Mouse (Mus musculus): ENCODE measurements at regions not wholly inside any gene's neighbourhood (a gene's known extent, or its start where the extent isn't known, plus 50 kb on each side); places are given as distances from the start of the nearest gene placed in this dataset.

DNA sequence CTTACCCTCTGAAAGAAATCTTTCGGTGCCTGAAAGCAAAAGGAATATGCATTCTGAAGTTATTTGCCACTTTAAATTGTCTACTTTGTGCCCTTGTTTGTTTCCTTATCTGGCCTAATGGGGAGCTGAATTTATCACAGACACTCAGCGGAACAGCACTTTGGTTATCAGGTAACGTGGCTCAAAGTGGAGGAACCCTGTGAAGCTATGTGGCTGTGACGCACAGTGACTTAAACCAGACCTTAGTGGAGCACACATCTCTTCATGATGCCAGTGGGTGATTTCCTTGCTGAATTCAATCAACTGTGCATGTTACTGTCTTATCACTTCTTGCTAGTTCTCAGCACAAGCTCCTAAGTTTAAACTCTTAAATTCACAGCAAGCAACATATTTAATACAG is 103.1 kb downstream of the Gm10604 start:
- H3K36me3 ChIP-seq (ENCODE audit: control insufficient read depth, insufficient read depth, low read length) = no peaks in the 10 kb centered on the region
- peaks cover 11% of the 10 kb centered on the region; the same call in 1 of the 2 replicates for H3K4me1 ChIP-seq (ENCODE audit: control insufficient read depth, insufficient read depth, insufficient read length, low read length)
- 79% methylated on average over 4 of the region's 4 CpGs for WGBS
- H3K27me3 ChIP-seq (ENCODE audit: control insufficient read depth, insufficient read depth, low read length) = no peaks in the 10 kb centered on the region
- H3K27ac ChIP-seq (ENCODE audit: insufficient read depth, low read depth, low read length) = no peak overlapping the region
- no peak for TF ChIP-seq CTCF (IDR thresholded peaks at IDR 0.05; ENCODE audit: extremely low read depth, insufficient read length, insufficient replicate concordance, low read depth, low read length)
- no peak overlapping the region for H3K4me3 ChIP-seq (ENCODE audit: low read depth, low read length)

DNA sequence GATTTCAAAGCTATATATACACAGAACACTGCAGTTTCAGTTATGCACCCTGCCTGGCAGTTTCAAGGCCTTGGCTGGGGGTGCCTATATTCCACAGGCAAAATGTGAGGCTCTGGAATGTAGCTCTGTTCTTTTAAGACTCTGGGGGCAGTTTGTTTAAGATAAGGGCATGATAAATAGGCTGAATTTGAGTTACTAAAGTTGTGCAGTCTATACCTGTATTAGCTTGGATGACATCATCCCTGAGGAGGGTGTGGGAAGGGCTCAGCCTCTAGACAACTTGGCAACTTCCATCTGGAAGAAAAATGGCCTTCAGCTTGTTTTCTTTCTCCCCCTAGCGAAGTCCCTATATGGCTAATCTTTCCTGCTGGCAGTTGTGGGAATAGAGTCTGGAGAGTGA is 105.1 kb downstream of the Gm10604 start:
- 66% methylated on average over 1 of the region's 1 CpGs for WGBS
- Histone ChIP-seq H3K36me3 (ENCODE audit: control insufficient read depth, insufficient read depth, low read length) (no peaks in the 10 kb centered on the region), H3K4me1 (ENCODE audit: control insufficient read depth, insufficient read depth, insufficient read length, low read length) (peaks cover 11% of the 10 kb centered on the region; the same call in 1 of the 2 replicates), H3K27me3 (ENCODE audit: control insufficient read depth, insufficient read depth, low read length) (no peaks in the 10 kb centered on the region), H3K27ac (ENCODE audit: insufficient read depth, low read depth, low read length) (no peak overlapping the region), H3K4me3 (ENCODE audit: low read depth, low read length) (no peak overlapping the region)
- TF ChIP-seq CTCF (IDR thresholded peaks at IDR 0.05; ENCODE audit: extremely low read depth, insufficient read length, insufficient replicate concordance, low read depth, low read length) (no peak), POLR2A (IDR thresholded peaks at IDR 0.05; ENCODE audit: low read depth, low read length) (no peak)

DNA sequence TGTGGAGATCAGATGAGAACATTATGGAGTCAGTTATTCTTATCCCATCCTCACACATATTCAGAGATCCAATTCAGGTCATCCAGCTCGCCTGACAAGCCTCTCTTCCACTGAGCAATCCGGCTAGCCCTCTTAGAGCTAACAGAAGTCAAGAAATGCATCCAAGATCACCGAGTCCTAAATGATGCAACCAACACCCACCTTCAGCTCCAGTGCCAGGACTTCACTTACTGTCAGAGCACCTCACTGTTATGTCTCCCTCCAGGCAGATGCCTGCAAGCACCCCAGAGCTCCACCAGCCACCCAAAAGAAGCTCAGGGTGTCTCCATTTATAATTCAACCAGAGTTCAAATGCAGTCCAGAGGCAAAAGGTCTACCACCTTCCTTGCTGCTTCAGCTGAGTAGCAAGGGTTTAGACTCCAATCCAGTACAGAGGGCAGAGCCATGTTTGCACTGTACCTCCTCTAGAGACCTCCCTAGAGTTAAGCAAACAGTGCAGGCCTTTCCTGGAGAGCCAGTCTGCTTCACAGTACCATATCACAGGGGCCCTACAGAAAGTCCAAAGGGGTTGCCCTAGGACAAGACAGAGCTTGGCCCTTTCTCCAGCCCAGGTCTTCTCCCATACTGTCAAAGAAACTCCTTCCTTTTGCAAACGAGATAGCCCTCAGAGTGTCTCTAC is 106.3 kb downstream of the Gm10604 start:
- peaks cover 13% of the 10 kb centered on the region; the same call in 1 of the 2 replicates for H3K4me1 ChIP-seq (ENCODE audit: control insufficient read depth, insufficient read depth, insufficient read length, low read length)
- H3K4me3 ChIP-seq (ENCODE audit: low read depth, low read length) = no peak overlapping the region
- H3K27me3 ChIP-seq (ENCODE audit: control insufficient read depth, insufficient read depth, low read length) = no peaks in the 10 kb centered on the region
- TF ChIP-seq POLR2A (IDR thresholded peaks at IDR 0.05; ENCODE audit: low read depth, low read length) = no peak
- no peaks in the 10 kb centered on the region for H3K36me3 ChIP-seq (ENCODE audit: control insufficient read depth, insufficient read depth, low read length)
- no peak overlapping the region for H3K27ac ChIP-seq (ENCODE audit: insufficient read depth, low read depth, low read length)
- WGBS = 70% methylated on average over 4 of the region's 4 CpGs

DNA sequence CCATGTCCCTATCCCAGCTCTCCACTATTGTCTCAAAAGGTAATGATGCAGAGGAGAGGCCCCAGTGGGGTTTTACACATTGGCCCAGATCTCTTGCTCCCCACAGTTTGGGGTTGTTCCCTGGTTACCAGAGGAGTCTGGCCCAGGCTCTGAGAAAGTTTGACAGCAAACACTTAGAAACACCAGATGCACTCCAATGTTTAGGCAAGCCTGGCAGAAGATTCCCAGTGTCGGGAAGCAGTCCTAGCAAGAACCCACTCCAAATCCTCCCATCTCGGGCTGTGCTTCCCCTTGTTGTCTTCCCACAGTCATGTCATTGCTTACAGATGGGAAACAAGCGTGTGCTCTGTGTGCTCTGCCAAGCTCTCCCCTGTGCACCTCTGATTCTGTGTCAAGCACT is 109.0 kb downstream of the Gm10604 start:
- H3K4me1 ChIP-seq (ENCODE audit: control insufficient read depth, insufficient read depth, insufficient read length, low read length) = peaks cover 2% of the 10 kb centered on the region; the same call in 1 of the 2 replicates
- WGBS = 75% methylated on average over 3 of the region's 3 CpGs
- TF ChIP-seq POLR2A (IDR thresholded peaks at IDR 0.05; ENCODE audit: low read depth, low read length) (no peak), CTCF (IDR thresholded peaks at IDR 0.05; ENCODE audit: extremely low read depth, insufficient read length, insufficient replicate concordance, low read depth, low read length) (no peak)
- H3K27ac ChIP-seq (ENCODE audit: insufficient read depth, low read depth, low read length) = 0 out of 2 replicates have a peak overlapping the region, but pooled peaks have one; percentile 37
- no peaks in the 10 kb centered on the region for H3K36me3 ChIP-seq (ENCODE audit: control insufficient read depth, insufficient read depth, low read length)
- H3K27me3 ChIP-seq (ENCODE audit: control insufficient read depth, insufficient read depth, low read length) = no peaks in the 10 kb centered on the region
- no peak overlapping the region for H3K4me3 ChIP-seq (ENCODE audit: low read depth, low read length)

DNA sequence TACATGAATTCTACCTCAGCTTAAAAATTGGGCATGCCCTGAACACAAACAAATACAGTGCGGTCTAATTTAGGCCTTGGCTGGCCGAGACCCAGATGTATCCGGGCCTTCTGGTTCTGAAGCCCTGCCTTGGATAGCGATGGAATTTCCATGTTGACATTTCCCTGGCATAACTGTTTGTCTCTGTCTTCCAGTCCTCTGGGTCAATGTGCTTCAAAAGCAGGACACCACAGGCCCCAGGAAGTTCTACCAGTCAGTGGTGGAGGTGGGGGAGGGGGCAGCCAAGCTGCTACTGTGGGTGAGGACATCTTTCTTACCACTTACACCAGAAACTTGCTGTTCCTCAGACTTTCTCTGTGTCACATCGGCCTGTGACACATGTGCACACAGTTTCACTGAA is 111.3 kb downstream of the Gm10604 start:
- Histone ChIP-seq H3K4me3 (ENCODE audit: low read depth, low read length) (no peak overlapping the region), H3K27ac (ENCODE audit: insufficient read depth, low read depth, low read length) (0 out of 2 replicates have a peak overlapping the region, but pooled peaks have one; percentile 30), H3K27me3 (ENCODE audit: control insufficient read depth, insufficient read depth, low read length) (no peaks in the 10 kb centered on the region), H3K4me1 (ENCODE audit: control insufficient read depth, insufficient read depth, insufficient read length, low read length) (peaks cover 4% of the 10 kb centered on the region; the same call in 1 of the 2 replicates), H3K36me3 (ENCODE audit: control insufficient read depth, insufficient read depth, low read length) (no peaks in the 10 kb centered on the region)
- no peak for TF ChIP-seq POLR2A (IDR thresholded peaks at IDR 0.05; ENCODE audit: low read depth, low read length)
- no peak for TF ChIP-seq CTCF (IDR thresholded peaks at IDR 0.05; ENCODE audit: extremely low read depth, insufficient read length, insufficient replicate concordance, low read depth, low read length)
- WGBS = 77% methylated on average over 5 of the region's 5 CpGs

DNA sequence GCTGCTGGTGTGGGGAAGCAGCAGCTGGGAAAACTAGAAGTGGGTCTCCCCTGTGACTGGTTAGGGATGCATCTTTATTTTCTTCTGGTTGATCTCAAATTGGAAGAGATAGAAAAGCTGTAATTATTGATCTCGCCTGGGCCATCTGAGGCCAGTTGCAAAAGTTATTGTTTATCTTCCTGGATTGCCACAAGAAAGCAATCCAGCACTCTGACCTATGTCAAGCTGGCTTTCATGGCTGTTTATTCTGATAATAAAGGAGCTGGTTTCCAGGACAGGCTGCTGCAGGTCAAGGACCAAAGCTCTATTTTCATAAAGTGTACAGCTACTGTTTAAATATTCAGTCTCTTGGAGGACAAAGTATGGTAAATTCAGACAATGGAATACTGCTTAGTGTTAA is 112.5 kb downstream of the Gm10604 start:
- H3K4me1 ChIP-seq (ENCODE audit: control insufficient read depth, insufficient read depth, insufficient read length, low read length) = peaks cover 4% of the 10 kb centered on the region; the same call in 1 of the 2 replicates
- no peak overlapping the region for H3K4me3 ChIP-seq (ENCODE audit: low read depth, low read length)
- H3K36me3 ChIP-seq (ENCODE audit: control insufficient read depth, insufficient read depth, low read length) = no peaks in the 10 kb centered on the region
- TF ChIP-seq CTCF (IDR thresholded peaks at IDR 0.05; ENCODE audit: extremely low read depth, insufficient read length, insufficient replicate concordance, low read depth, low read length) (no peak), POLR2A (IDR thresholded peaks at IDR 0.05; ENCODE audit: low read depth, low read length) (no peak)
- WGBS = 37% methylated on average over 1 of the region's 1 CpGs
- H3K27me3 ChIP-seq (ENCODE audit: control insufficient read depth, insufficient read depth, low read length) = no peaks in the 10 kb centered on the region
- no peak overlapping the region for H3K27ac ChIP-seq (ENCODE audit: insufficient read depth, low read depth, low read length)
